Mouse (Mus musculus): ENCODE data around the gene Decr2. TPM values are rescaled to one million over a fixed set of nuclear protein-coding genes. Genes with fewer than 3 reads are reported as not detected.

Decr2 gene
- polyA plus RNA-seq, 1 experiment: 10.0 TPM

DNA sequence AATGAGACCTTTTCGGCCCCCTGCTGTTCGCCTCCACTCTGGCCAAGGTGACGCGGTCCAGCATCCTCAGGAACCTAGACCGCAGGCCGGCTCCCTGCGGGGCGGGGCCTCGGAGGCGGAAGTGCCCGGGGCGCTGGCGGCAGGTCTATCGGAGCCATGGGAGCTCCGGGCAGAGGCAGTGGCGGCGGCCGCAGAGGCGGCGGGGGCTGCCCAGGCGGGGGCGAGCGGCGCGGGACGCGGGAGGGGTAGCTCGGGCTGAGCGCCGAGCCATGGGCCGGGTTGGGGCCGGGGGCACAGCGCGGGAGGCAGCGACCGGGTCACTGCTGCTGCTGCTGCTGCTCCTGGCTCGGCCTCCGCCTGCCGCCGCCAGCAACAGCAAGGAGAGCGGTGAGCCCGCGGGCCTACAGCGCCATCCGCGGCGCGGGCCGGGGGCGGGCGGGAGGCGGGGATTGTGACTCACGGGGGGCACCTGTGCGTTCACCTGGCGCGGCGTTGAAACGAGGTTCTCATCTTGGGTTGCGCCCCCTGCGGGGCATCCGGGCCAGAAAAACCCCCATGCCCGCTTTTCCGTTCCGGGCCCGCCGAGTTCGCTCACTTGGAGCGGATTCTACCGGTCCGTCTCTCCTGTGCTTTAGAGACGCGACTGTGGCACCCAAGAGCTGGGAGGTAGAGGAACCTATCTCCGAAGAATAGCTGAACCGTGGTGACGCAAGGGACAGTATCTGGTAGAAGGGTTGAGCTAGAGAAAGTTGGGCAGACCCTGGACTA is 23.2 kb upstream of the Decr2 start, which contains the start of gene Tmem8:
Gene Tmem8 (plus strand): TSS at position 119 of the 768 bp plus-strand sequence.
- TF ChIP-seq POLR2A (IDR thresholded peaks at IDR 0.05; ENCODE audit: control insufficient read depth, extremely low read depth, insufficient read depth, low read length, poor library complexity) (no peak), CTCF (IDR thresholded peaks at IDR 0.05; ENCODE audit: borderline replicate concordance, control insufficient read depth, extremely low read depth, insufficient read depth, low read length, poor library complexity) (peak; percentile 70; the same call in 1 of the 2 replicates)
- H3K4me3 ChIP-seq (ENCODE audit: control insufficient read depth, insufficient read depth, low read length): peak within 1 kb of the TSS; percentile 84
- DNase-seq: peak; percentile 81
- H3K4me1 ChIP-seq (replicated peaks; ENCODE audit: control insufficient read depth, insufficient read depth, low read length): peaks cover 9% of the 10 kb centered on the region
- WGBS: 2% methylated on average over 73 of the region's 75 CpGs
- no peaks in the 10 kb centered on the region for H3K36me3 ChIP-seq (ENCODE audit: control insufficient read depth, insufficient read depth, low read length)
- no peak within 1 kb of the TSS for H3K27ac ChIP-seq (ENCODE audit: control insufficient read depth, insufficient read depth, low read length)
- no peaks in the 10 kb centered on the region for H3K27me3 ChIP-seq (ENCODE audit: control insufficient read depth, insufficient read depth, low read length)

DNA sequence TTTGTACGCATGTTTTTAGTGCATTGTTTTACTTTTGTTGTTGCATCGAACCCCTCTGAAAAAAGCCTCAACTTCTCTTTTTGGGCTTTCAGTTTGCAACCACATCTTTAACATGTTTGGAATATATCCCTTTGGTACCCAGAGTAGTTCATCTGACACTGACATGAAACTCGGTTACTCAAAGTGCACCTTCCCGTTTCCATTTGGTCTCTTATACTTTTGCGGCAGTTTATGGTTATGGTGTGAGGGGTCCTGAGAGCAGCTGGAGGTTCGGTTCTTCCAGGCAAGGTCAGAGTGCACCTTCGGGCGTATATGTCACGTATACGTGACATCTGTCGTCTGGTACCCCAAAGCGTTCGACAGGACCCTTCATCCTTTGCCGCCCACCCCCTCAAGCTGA is 22.6 kb upstream of the Decr2 start:
- peak overlapping the region; percentile 84 for H3K4me3 ChIP-seq (ENCODE audit: control insufficient read depth, insufficient read depth, low read length)
- no peak overlapping the region for H3K27ac ChIP-seq (ENCODE audit: control insufficient read depth, insufficient read depth, low read length)
- H3K27me3 ChIP-seq (ENCODE audit: control insufficient read depth, insufficient read depth, low read length): no peaks in the 10 kb centered on the region
- WGBS: 13% methylated on average over 14 of the region's 14 CpGs
- peaks cover 9% of the 10 kb centered on the region for H3K4me1 ChIP-seq (replicated peaks; ENCODE audit: control insufficient read depth, insufficient read depth, low read length)
- DNase-seq: no peak
- H3K36me3 ChIP-seq (ENCODE audit: control insufficient read depth, insufficient read depth, low read length): no peaks in the 10 kb centered on the region
- TF ChIP-seq POLR2A (IDR thresholded peaks at IDR 0.05; ENCODE audit: control insufficient read depth, extremely low read depth, insufficient read depth, low read length, poor library complexity) (no peak), CTCF (IDR thresholded peaks at IDR 0.05; ENCODE audit: borderline replicate concordance, control insufficient read depth, extremely low read depth, insufficient read depth, low read length, poor library complexity) (no peak)

DNA sequence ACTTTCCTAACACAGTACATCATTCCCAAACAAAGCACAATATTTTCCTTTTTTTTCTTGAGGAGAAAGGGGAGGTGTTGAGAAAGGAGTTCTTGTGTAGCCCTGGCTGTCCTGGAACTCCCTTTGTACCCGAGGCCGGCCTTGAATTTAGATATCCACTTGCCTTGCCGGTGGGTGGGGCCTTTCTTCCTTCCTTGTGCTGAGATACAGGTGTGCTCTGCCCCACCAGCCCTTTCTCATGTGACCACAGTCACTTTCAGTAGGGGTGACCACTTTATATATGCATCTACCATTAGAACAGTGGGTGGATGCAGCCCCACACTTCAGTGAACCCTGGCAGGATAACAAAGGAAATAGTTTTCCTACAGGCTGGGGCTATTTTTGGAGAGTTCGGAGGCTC is 21.6 kb upstream of the Decr2 start:
- no peak for TF ChIP-seq POLR2A (IDR thresholded peaks at IDR 0.05; ENCODE audit: control insufficient read depth, extremely low read depth, insufficient read depth, low read length, poor library complexity)
- TF ChIP-seq CTCF (IDR thresholded peaks at IDR 0.05; ENCODE audit: borderline replicate concordance, control insufficient read depth, extremely low read depth, insufficient read depth, low read length, poor library complexity): no peak
- WGBS: 82% methylated on average over 4 of the region's 4 CpGs
- Histone ChIP-seq H3K27ac (ENCODE audit: control insufficient read depth, insufficient read depth, low read length) (no peak overlapping the region), H3K36me3 (ENCODE audit: control insufficient read depth, insufficient read depth, low read length) (no peaks in the 10 kb centered on the region), H3K4me1 (replicated peaks; ENCODE audit: control insufficient read depth, insufficient read depth, low read length) (peaks cover 9% of the 10 kb centered on the region), H3K4me3 (ENCODE audit: control insufficient read depth, insufficient read depth, low read length) (no peak overlapping the region), H3K27me3 (ENCODE audit: control insufficient read depth, insufficient read depth, low read length) (no peaks in the 10 kb centered on the region)
- no peak for DNase-seq

DNA sequence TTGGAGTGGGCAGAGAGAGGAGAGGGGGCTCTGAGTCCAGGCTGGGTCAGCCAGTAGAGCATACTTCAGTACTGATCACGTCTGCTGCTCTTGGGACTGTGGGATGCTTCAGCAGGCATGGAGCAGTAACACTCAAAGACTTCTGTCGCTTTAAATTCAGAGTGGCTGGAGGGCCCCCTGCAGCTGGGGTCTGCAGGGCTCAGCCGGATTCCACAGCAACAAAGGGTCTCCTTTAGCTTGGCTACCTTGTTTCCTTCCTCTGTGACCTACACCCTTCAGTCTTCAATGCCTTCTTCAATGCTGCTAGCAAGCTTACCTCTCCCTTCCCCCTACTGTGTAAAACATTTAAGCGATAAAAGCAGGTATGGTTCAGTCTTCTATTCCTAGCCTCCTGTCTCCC is 20.9 kb upstream of the Decr2 start:
- 82% methylated on average over 4 of the region's 4 CpGs for WGBS
- H3K27me3 ChIP-seq (ENCODE audit: control insufficient read depth, insufficient read depth, low read length): no peaks in the 10 kb centered on the region

DNA sequence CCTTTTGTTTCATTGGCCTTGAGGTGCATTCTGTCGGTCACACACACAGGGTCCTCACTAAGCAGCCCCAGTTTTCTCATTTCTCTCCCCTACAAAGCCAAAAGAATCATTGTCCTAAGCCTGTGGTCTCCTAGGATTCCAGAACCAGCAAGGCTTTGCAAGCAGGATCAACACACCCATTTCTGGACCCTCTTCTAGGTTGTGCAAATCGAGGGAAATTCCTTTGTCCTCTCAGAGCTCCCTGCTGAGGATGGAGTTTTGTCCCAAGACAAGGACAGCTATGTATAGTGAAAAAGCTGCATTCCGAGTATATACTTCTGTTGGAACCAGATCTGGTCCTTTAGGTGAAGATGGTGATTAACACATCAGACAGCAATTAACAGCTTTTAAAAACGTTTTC is 20.0 kb upstream of the Decr2 start:
- H3K27ac ChIP-seq (ENCODE audit: control insufficient read depth, insufficient read depth, low read length): no peak overlapping the region
- H3K4me3 ChIP-seq (ENCODE audit: control insufficient read depth, insufficient read depth, low read length): no peak overlapping the region
- TF ChIP-seq POLR2A (IDR thresholded peaks at IDR 0.05; ENCODE audit: control insufficient read depth, extremely low read depth, insufficient read depth, low read length, poor library complexity) (no peak), CTCF (IDR thresholded peaks at IDR 0.05; ENCODE audit: borderline replicate concordance, control insufficient read depth, extremely low read depth, insufficient read depth, low read length, poor library complexity) (no peak)
- DNase-seq: no peak
- peaks cover 9% of the 10 kb centered on the region for H3K4me1 ChIP-seq (replicated peaks; ENCODE audit: control insufficient read depth, insufficient read depth, low read length)
- no peaks in the 10 kb centered on the region for H3K36me3 ChIP-seq (ENCODE audit: control insufficient read depth, insufficient read depth, low read length)
- WGBS: 68% methylated on average over 4 of the region's 4 CpGs
- H3K27me3 ChIP-seq (ENCODE audit: control insufficient read depth, insufficient read depth, low read length): no peaks in the 10 kb centered on the region

More for the DNA sequence above, 20.9 kb upstream of the Decr2 start:
- no peak for DNase-seq
- Histone ChIP-seq H3K36me3 (ENCODE audit: control insufficient read depth, insufficient read depth, low read length) (no peaks in the 10 kb centered on the region), H3K4me3 (ENCODE audit: control insufficient read depth, insufficient read depth, low read length) (no peak overlapping the region), H3K4me1 (replicated peaks; ENCODE audit: control insufficient read depth, insufficient read depth, low read length) (peaks cover 9% of the 10 kb centered on the region), H3K27ac (ENCODE audit: control insufficient read depth, insufficient read depth, low read length) (no peak overlapping the region)
- TF ChIP-seq POLR2A (IDR thresholded peaks at IDR 0.05; ENCODE audit: control insufficient read depth, extremely low read depth, insufficient read depth, low read length, poor library complexity) (no peak), CTCF (IDR thresholded peaks at IDR 0.05; ENCODE audit: borderline replicate concordance, control insufficient read depth, extremely low read depth, insufficient read depth, low read length, poor library complexity) (no peak)

DNA sequence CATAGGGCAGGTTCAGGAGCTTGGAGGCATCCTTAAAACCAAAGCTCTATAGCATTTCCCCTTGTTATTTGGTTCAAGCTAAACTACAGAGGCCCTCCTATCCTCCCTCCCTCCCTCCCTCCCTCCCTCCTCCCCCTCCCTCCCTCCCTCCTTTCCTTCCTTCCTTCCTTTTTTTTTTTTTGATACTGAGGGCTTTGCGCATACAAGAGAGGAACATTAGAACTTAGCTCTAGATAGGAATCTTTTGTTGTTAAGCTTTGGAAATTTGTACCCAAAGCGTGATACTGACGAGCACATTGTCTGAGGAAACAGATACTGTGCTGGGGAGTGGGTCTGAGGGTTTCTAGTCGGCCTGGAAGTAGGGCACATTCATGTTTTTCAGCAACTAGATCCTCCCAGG is 15.5 kb upstream of the Decr2 start:
- Histone ChIP-seq H3K27ac (ENCODE audit: control insufficient read depth, insufficient read depth, low read length) (no peak overlapping the region), H3K4me3 (ENCODE audit: control insufficient read depth, insufficient read depth, low read length) (no peak overlapping the region), H3K36me3 (ENCODE audit: control insufficient read depth, insufficient read depth, low read length) (no peaks in the 10 kb centered on the region), H3K27me3 (ENCODE audit: control insufficient read depth, insufficient read depth, low read length) (no peaks in the 10 kb centered on the region), H3K4me1 (replicated peaks; ENCODE audit: control insufficient read depth, insufficient read depth, low read length) (no peaks in the 10 kb centered on the region)
- TF ChIP-seq CTCF (IDR thresholded peaks at IDR 0.05; ENCODE audit: borderline replicate concordance, control insufficient read depth, extremely low read depth, insufficient read depth, low read length, poor library complexity): no peak
- WGBS: 50% methylated on average over 4 of the region's 4 CpGs
- DNase-seq: no peak

Data from thymus, adult 2 months (tissue).